ENCODE assay signal across 8 mouse cellular contexts in genomic region chr7:45051601-45051974, GRCm38 (mm10). TPM values are rescaled to one million over a fixed set of nuclear protein-coding genes. Genes with fewer than 3 reads are reported as not detected.
DNase-seq lines count a peak whose midpoint lies in the region; ATAC-seq and TF ChIP-seq lines count a peak whose summit lies in the region.

No protein-coding gene starts in this region.

- H3K36me3 ChIP-seq in heart, embryonic 12.5 days: peaks cover 42% of the 10 kb centered on the region
- peaks cover 0 to 5% of the 10 kb centered on the region in 2 experiments; a peak in 3 of 4 replicates for H3K36me3 ChIP-seq in MEL (ENCODE audit: control insufficient read depth in 1 of 2, insufficient read depth in 2 of 2, low read length in 2 of 2)
- peaks cover 37% of the 10 kb centered on the region for H3K36me3 ChIP-seq in forebrain, postnatal 0 days (ENCODE audit: insufficient read depth)

- no peak for DNase-seq in heart, adult 8-10 months (ENCODE audit: low spot score)
- no peak for DNase-seq in MEL (ENCODE audit: low read depth, low spot score)
- no peak for DNase-seq in forebrain, postnatal 0 days
- DNase-seq in mesoderm, embryonic 11.5 days (ENCODE audit: low read depth, low spot score): peak; percentile 11
- DNase-seq in adipocyte (ENCODE audit: low spot score): no peak
- DNase-seq in left cerebral cortex, adult 18-20 months (ENCODE audit: low spot score in 2 of 2): no peak
- DNase-seq in layer of hippocampus, adult 11-12 months (ENCODE audit: low spot score): no peak

- peak overlapping the region; percentile 96 for H3K9ac ChIP-seq in heart, embryonic 12.5 days
- H3K9ac ChIP-seq in MEL (ENCODE audit: control insufficient read depth, low read depth, low read length, poor library complexity, severe bottlenecking): peak overlapping the region; percentile 81
- H3K9ac ChIP-seq in forebrain, postnatal 0 days: peak overlapping the region; percentile 96

- H3K79me2 ChIP-seq in MEL (ENCODE audit: control insufficient read depth, insufficient read depth, low read length, poor library complexity): peaks cover 25% of the 10 kb centered on the region

- no peaks in the 10 kb centered on the region for H3K9me3 ChIP-seq in heart, embryonic 12.5 days (replicated peaks)
- H3K9me3 ChIP-seq in MEL (replicated peaks; ENCODE audit: insufficient read depth, low read length): no peaks in the 10 kb centered on the region
- no peaks in the 10 kb centered on the region for H3K9me3 ChIP-seq in forebrain, postnatal 0 days (ENCODE audit: low read length)

- H3K27me3 ChIP-seq in heart, embryonic 12.5 days (replicated peaks): no peaks in the 10 kb centered on the region
- H3K27me3 ChIP-seq in MEL (ENCODE audit: control insufficient read depth in 1 of 2, insufficient read depth in 2 of 2, low read length in 2 of 2): no peaks in the 10 kb centered on the region
- no peaks in the 10 kb centered on the region for H3K27me3 ChIP-seq in forebrain, postnatal 0 days (ENCODE audit: insufficient read depth, low read length)

- no peak for TF ChIP-seq EP300 in MEL (IDR thresholded peaks at IDR 0.05; ENCODE audit: low read depth in 1 of 2, low read length in 2 of 2)

- H3K4me3 ChIP-seq in heart, embryonic 12.5 days: peak overlapping the region; percentile 91
- H3K4me3 ChIP-seq in MEL (ENCODE audit: control insufficient read depth in 1 of 2, insufficient read depth in 1 of 2, low read depth in 2 of 2, low read length in 2 of 2): peak overlapping the region; percentile 66 to 93
- H3K4me3 ChIP-seq in forebrain, postnatal 0 days (ENCODE audit: low read depth, low read length): peak overlapping the region; percentile 77

- ATAC-seq in heart, embryonic 12.5 days (ENCODE audit: insufficient number of reproducible peaks, low FRiP score): no peak
- no peak for ATAC-seq in forebrain, postnatal 0 days

- H3K4me2 ChIP-seq in heart, embryonic 12.5 days: peak overlapping the region; percentile 92
- peak overlapping the region; percentile 89 for H3K4me2 ChIP-seq in forebrain, postnatal 0 days (ENCODE audit: low read depth)

- no peak for TF ChIP-seq CTCF in MEL (IDR thresholded peaks at IDR 0.05 in 2 of 3, conservative IDR thresholded peaks at IDR 0.05 in 1 of 3; ENCODE audit: control insufficient read depth in 1 of 3, insufficient read depth in 1 of 3, low read depth in 2 of 3, low read length in 3 of 3, poor library complexity in 1 of 3, severe bottlenecking in 1 of 3)
- TF ChIP-seq CTCF in forebrain, postnatal 0 days (IDR thresholded peaks at IDR 0.05; ENCODE audit: low read depth): no peak

- TF ChIP-seq POLR2A in MEL (IDR thresholded peaks at IDR 0.05; ENCODE audit: control insufficient read depth in 1 of 2, insufficient read depth in 1 of 2, low read depth in 1 of 2, low read length in 2 of 2, poor library complexity in 1 of 2): no peak

- WGBS in heart, embryonic 12.5 days: 2% methylated on average over 13 of the region's 13 CpGs
- 3% methylated on average over 13 of the region's 13 CpGs for WGBS in forebrain, postnatal 0 days

- peak overlapping the region; percentile 98 for H3K27ac ChIP-seq in heart, embryonic 12.5 days (ENCODE audit: poor library complexity, severe bottlenecking)
- H3K27ac ChIP-seq in MEL (ENCODE audit: control insufficient read depth, low read depth, low read length): no peak overlapping the region
- H3K27ac ChIP-seq in forebrain, postnatal 0 days (ENCODE audit: low read depth, low read length): peak overlapping the region; percentile 96; the same call in 1 of the 2 replicates

- no peak for TF ChIP-seq RAD21 in MEL (IDR thresholded peaks at IDR 0.05; ENCODE audit: low read depth, low read length)

- H3K4me1 ChIP-seq in heart, embryonic 12.5 days (replicated peaks): peaks cover 21% of the 10 kb centered on the region
- H3K4me1 ChIP-seq in MEL (ENCODE audit: control insufficient read depth in 1 of 2, insufficient read depth in 2 of 2, low read length in 2 of 2): peaks cover 3 to 15% of the 10 kb centered on the region in 2 experiments; a peak in 3 of 4 replicates
- no peaks in the 10 kb centered on the region; the same call in 1 of the 2 replicates for H3K4me1 ChIP-seq in forebrain, postnatal 0 days (ENCODE audit: insufficient read depth)

TF ChIP-seq in MEL, 35 proteins besides CTCF, POLR2A, EP300 and RAD21:
- TF ChIP-seq MYC (IDR thresholded peaks at IDR 0.05; ENCODE audit: low read depth, low read length) (0 out of 2 replicates have a peak, but pooled peaks have one; percentile 29), ZC3H11A (IDR thresholded peaks at IDR 0.05; ENCODE audit: low read depth, low read length) (no peak)

RNA-seq across cellular contexts. Expression of gene Prr12, which starts 1.1 kb away (rescaled TPM):
- 7.1 and 7.2 TPM in 2 replicates for polyA plus RNA-seq in heart, embryonic 12.5 days (2016; fragmentation: Nextera tagmentation; extraction: Ambion mirVana)
- 10 to 100 TPM; 22.4 to 26.3 (median 24.9) TPM for total RNA-seq in heart, adult 8-10 months (2022)
- total RNA-seq in MEL (2012; rRNA removed): 3.3 and 3.5 TPM in 2 replicates
- 10 to 100 TPM in 1 of 2 experiments, not detected in 1; 32.1 TPM for polyA plus RNA-seq in MEL (2012; ENCODE audit: insufficient read depth in 1 of 2, insufficient read length in 2 of 2, low read depth in 1 of 2, low replicate concordance in 2 of 2, missing spikeins in 1 of 2)
- 12.6 and 14.0 TPM in 2 replicates for total RNA-seq in forebrain, postnatal 0 days (2014; rRNA removed)
- polyA plus RNA-seq in forebrain, postnatal 0 days (2015; fragmentation: Nextera tagmentation; extraction: Ambion mirVana): 4.9 and 8.2 TPM in 2 replicates
- total RNA-seq in left cerebral cortex, adult 18-20 months (2021): 10 to 100 TPM; 63.3 to 67.5 TPM

RNA-seq across cellular contexts. Expression of gene Nosip, which starts 10.6 kb away (rescaled TPM):
- 43.3 and 45.7 TPM in 2 replicates for polyA plus RNA-seq in heart, embryonic 12.5 days (2016; fragmentation: Nextera tagmentation; extraction: Ambion mirVana)
- total RNA-seq in heart, adult 8-10 months (2022): 10 to 100 TPM; 30.6 to 33.8 (median 32.7) TPM
- total RNA-seq in MEL (2012; rRNA removed): 49.9 and 50.7 TPM in 2 replicates
- polyA plus RNA-seq in MEL (2012; ENCODE audit: insufficient read depth in 1 of 2, insufficient read length in 2 of 2, low read depth in 1 of 2, low replicate concordance in 2 of 2, missing spikeins in 1 of 2): 10 to 100 TPM in 1 of 2 experiments, not detected in 1; 78.9 TPM
- 75.2 and 76.4 TPM in 2 replicates for total RNA-seq in forebrain, postnatal 0 days (2014; rRNA removed)
- polyA plus RNA-seq in forebrain, postnatal 0 days (2015; fragmentation: Nextera tagmentation; extraction: Ambion mirVana): 74.3 and 75.2 TPM in 2 replicates
- 10 to 100 TPM; 51.9 to 59.7 TPM for total RNA-seq in left cerebral cortex, adult 18-20 months (2021)

RNA-seq across cellular contexts. Expression of gene Prrg2, which starts 10.9 kb away (rescaled TPM):
- 13.6 and 14.0 TPM in 2 replicates for polyA plus RNA-seq in heart, embryonic 12.5 days (2016; fragmentation: Nextera tagmentation; extraction: Ambion mirVana)
- total RNA-seq in heart, adult 8-10 months (2022): 1 to 10 TPM; 5.6 to 7.8 (median 6.7) TPM
- total RNA-seq in MEL (2012; rRNA removed): 7.5 and 7.7 TPM in 2 replicates
- 10 to 100 TPM in 1 of 2 experiments, not detected in 1; 16.9 TPM for polyA plus RNA-seq in MEL (2012; ENCODE audit: insufficient read depth in 1 of 2, insufficient read length in 2 of 2, low read depth in 1 of 2, low replicate concordance in 2 of 2, missing spikeins in 1 of 2)
- 6.3 and 15.9 TPM in 2 replicates for total RNA-seq in forebrain, postnatal 0 days (2014; rRNA removed)
- 14.9 and 15.1 TPM in 2 replicates for polyA plus RNA-seq in forebrain, postnatal 0 days (2015; fragmentation: Nextera tagmentation; extraction: Ambion mirVana)
- 1 to 10 TPM; 6.2 to 9.2 TPM for total RNA-seq in left cerebral cortex, adult 18-20 months (2021)

RNA-seq across cellular contexts. Expression of gene Rras, which starts 33.8 kb away (rescaled TPM):
- polyA plus RNA-seq in heart, embryonic 12.5 days (2016; fragmentation: Nextera tagmentation; extraction: Ambion mirVana): 79.3 and 79.4 TPM in 2 replicates
- total RNA-seq in heart, adult 8-10 months (2022): 10 to 100 TPM; 40.2 to 49.8 (median 44.1) TPM
- total RNA-seq in MEL (2012; rRNA removed): 4.2 and 5.0 TPM in 2 replicates
- polyA plus RNA-seq in MEL (2012; ENCODE audit: insufficient read depth in 1 of 2, insufficient read length in 2 of 2, low read depth in 1 of 2, low replicate concordance in 2 of 2, missing spikeins in 1 of 2): 10 to 100 TPM in 1 of 2 experiments, not detected in 1; 24.1 TPM
- 2.9 and 4.2 TPM in 2 replicates for total RNA-seq in forebrain, postnatal 0 days (2014; rRNA removed)
- 10.6 and 13.1 TPM in 2 replicates for polyA plus RNA-seq in forebrain, postnatal 0 days (2015; fragmentation: Nextera tagmentation; extraction: Ambion mirVana)
- 10 to 100 TPM; 10.0 to 14.5 TPM for total RNA-seq in left cerebral cortex, adult 18-20 months (2021)

RNA-seq across cellular contexts. Expression of gene Scaf1, which starts 35.4 kb away (rescaled TPM):
- 37.0 and 41.2 TPM in 2 replicates for polyA plus RNA-seq in heart, embryonic 12.5 days (2016; fragmentation: Nextera tagmentation; extraction: Ambion mirVana)
- total RNA-seq in heart, adult 8-10 months (2022): 10 to 100 TPM; 46.8 to 56.2 (median 49.7) TPM
- 17.7 and 18.3 TPM in 2 replicates for total RNA-seq in MEL (2012; rRNA removed)
- 10 to 100 TPM; 34.4 to 81.5 TPM for polyA plus RNA-seq in MEL (2012; ENCODE audit: insufficient read depth in 1 of 2, insufficient read length in 2 of 2, low read depth in 1 of 2, low replicate concordance in 2 of 2, missing spikeins in 1 of 2)
- 58.7 and 72.5 TPM in 2 replicates for total RNA-seq in forebrain, postnatal 0 days (2014; rRNA removed)
- 43.4 and 50.0 TPM in 2 replicates for polyA plus RNA-seq in forebrain, postnatal 0 days (2015; fragmentation: Nextera tagmentation; extraction: Ambion mirVana)
- total RNA-seq in left cerebral cortex, adult 18-20 months (2021): 100 to 1,000 TPM; 159 to 163 TPM
